Mouse (Mus musculus) layer of hippocampus, adult 9-10 months (tissue): ENCODE results near the gene Alad.

Source experiments
- DNase-seq: peaks from one replicate; pipeline ENCODE4 v3.0.0; 2022; ENCODE audit warnings: low spot score

Gene Alad

GRCm38 (mm10) chr4:62517538-62518415 lies 1.9 kb downstream of the Alad start:
- DNase-seq: no peak

DNA sequence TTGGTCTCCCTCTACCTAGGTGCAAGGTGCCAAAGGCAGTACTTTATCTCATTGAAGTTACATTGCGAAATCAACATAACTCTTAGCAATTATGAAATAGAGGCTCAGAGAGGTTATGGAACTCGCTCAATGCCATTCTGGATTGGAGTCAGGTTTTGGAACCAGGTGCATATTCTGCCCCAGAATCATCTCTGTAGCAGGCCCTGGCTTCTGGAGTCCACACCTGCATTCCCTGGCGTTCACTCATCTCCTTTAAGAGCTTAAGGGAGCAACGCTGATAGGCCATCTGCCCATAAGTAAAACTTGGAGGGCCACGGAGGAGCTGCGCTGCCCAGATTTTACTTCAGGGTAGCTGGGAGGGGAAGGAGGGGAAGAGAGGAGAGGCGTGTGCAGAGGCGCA lies 2.7 kb downstream of the Alad start:
- DNase-seq: no peak

DNA sequence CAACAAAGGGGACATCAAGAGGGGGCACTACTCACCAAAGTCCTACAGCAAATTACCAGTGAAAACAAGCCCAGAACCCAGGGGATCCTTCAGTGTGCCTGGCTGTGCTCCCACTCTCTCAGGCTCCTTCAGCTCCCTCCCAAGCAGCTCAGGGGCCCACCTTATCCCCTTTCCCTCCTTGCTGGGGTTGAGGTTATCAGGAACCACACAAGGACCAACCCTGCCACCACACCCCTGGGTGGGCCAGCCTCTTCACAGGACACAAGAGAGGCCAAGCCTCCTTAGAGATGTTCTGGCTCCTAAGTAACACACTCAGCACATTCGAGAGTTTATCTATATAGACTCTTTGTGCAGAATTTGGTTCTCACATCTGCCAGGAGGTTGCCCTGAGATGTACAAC lies 3.1 kb downstream of the Alad start:
- DNase-seq: no peak

DNA sequence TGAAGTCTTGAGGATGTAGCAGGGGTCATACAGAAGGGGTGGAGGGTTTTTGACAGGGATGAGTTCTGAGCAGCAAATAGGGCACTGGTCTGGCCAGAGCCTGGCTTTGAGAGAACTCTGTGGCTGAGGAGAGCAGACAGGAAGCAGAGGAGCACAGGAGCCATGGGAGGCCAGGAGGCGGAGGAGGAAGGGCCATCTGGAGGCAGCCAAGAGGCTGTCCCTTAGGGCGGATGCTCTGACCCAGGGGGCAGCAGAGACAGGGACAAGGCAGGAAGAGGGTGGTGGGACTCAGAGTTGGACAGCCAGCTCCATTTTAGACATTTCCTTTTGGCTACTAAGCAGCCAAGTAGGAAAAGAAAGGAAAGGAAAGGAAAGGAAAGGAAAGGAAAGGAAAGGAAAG lies 3.6 kb downstream of the Alad start:
- DNase-seq: no peak

- DNase-seq: no peak
Observed at GRCm38 (mm10) chr4:62515490-62515889, 4.2 kb downstream of the Alad start.

DNA sequence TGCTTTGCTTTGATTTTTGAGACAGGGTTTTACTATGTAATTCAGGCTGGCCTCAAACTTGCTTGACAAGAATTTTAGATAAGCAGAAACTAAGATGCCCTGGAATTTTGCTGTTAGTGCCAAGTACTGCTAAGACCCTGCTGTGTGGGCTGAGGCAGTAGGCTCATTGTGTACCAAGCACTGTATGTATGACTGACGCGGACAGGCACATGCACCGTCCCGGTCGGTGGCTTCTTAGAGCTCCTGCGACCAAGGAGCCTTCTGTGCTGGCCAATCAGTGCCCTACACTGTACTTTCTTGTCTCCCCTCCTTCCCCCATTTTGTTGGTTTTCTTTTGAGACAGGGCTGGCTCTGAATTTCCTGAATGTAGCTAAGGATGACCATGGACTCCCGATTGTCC lies 4.7 kb downstream of the Alad start:
- no peak for DNase-seq

GRCm38 (mm10) chr4:62513998-62514506 lies 5.7 kb downstream of the Alad start:
- DNase-seq: no peak

GRCm38 (mm10) chr4:62509946-62510345 lies 9.8 kb downstream of the Alad start:
- no peak for DNase-seq

GRCm38 (mm10) chr4:62508839-62509238 lies 10.9 kb downstream of the Alad start:
- DNase-seq: no peak

DNA sequence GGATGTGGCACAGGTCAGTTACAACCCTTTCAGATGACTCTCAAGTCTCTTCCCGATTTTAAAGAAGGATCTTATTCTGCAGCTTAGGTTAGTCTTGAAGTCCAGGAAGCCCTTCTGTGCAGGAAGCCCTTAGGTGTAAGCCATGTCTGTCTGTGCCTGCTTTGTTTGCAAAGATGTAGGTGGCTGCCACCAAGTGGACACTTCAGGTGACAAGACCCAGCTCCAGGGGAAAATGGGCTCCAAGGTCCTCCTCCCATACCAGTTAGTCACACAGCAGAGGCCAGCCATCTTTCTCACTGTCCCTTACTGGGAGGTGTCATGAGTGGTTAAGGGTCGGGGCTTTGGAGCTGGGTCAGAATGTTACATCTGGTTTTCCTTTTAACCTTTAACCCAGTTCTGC lies 12.9 kb downstream of the Alad start:
- no peak for DNase-seq

- DNase-seq: no peak
Observed at GRCm38 (mm10) chr4:62505991-62506390, 13.7 kb downstream of the Alad start.

- no peak for DNase-seq
Observed at GRCm38 (mm10) chr4:62503374-62503970, 16.2 kb downstream of the Alad start, which contains the start of gene Hdhd3. Gene Hdhd3, minus strand, starts transcription at chr4:62503467.

GRCm38 (mm10) chr4:62502969-62503368 lies 16.7 kb downstream of the Alad start:
- no peak for DNase-seq

- peak; percentile 80 for DNase-seq
Observed at GRCm38 (mm10) chr4:62501964-62502732, 17.6 kb downstream of the Alad start.

- no peak for DNase-seq
Observed at GRCm38 (mm10) chr4:62501534-62501933, 18.2 kb downstream of the Alad start.

- no peak for DNase-seq
Observed at GRCm38 (mm10) chr4:62500799-62501198, 18.9 kb downstream of the Alad start.

- DNase-seq: no peak
Observed at GRCm38 (mm10) chr4:62496815-62497214, 22.9 kb downstream of the Alad start.

- DNase-seq: no peak
Observed at GRCm38 (mm10) chr4:62495946-62496345, 23.8 kb downstream of the Alad start.

DNA sequence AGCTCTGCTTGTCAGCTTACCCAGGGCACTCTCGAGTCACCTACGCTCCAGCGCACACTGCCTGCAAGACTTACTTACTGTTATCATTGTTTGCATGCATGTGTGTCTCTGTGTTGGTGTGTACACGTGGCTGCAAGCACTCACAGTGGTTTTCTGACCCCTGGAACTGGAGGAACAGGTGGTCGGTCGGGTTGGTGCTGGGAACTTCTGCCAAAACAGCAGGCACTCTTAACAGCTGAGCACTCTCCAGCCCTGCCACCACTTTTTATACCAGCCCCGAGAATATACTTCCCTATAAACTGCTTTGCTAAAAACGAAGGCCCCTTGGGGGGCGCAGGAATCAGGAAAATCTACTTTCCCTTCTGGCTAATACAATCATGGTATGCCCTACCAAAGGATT lies 25.5 kb downstream of the Alad start:
- DNase-seq: no peak

DNA sequence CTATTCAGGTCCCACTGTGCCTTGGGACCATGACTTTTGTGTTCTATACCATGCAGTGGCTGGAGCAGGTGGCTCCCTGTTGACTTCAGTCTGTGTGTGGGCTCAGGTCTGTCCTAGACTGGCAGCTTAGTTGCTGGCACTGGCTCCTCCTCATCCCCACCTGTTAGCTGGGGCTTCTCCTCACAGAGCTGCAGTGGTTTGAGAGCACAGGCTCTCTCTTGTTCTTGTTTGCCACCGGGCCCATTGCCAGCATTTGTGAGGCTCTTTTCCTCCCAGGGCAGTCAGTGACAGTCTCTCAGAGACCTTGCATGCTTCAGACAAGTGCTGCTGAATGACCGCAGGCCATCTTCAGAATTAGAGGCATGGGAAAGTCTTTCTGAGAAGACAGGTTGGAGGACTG lies 27.0 kb downstream of the Alad start:
- no peak for DNase-seq

- DNase-seq: no peak
Observed at GRCm38 (mm10) chr4:62487914-62488313, 31.8 kb downstream of the Alad start.

DNA sequence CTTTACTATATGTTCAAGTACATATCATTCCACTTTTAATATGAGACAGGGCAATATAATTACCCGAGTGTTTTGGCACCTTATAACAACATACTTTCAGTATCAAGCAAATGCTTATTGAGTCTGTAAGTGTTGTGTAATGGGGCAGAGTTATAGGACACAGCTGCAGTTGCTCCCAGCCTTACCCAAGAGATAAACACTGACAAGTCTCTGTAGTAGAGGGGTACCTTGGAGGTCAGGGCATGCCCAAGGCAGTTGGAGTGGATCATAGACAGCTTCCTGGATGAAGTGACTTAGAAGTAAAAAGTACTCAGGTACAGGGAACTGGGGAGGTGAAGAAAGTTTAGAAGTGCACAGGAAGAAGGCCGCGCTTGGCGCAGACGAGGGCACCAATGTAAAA lies 32.5 kb downstream of the Alad start:
- DNase-seq: no peak
